Mouse (Mus musculus) thymus, adult 2 months (tissue): ENCODE data around the gene Iqcd. TPM values are rescaled to one million over a fixed set of nuclear protein-coding genes. Genes with fewer than 3 reads are reported as not detected.

Experiments used
- DNase-seq: peaks from one replicate; pipeline ENCODE4 v3.0.0; 2021
- H3K27ac ChIP-seq: fragments of 200-500 bp; 2 replicates; pipeline ENCODE4 v1.5.1; 2012; ENCODE audit warnings: low read length, control low read depth; ENCODE audit not compliant: control insufficient read depth, insufficient read depth
- H3K27me3 ChIP-seq: fragments of 200-500 bp; 2 replicates; pipeline ENCODE4 v1.6.1; 2012; ENCODE audit warnings: mild to moderate bottlenecking, low read length, moderate library complexity, mixed read lengths; ENCODE audit not compliant: control insufficient read depth, insufficient read depth
- H3K36me3 ChIP-seq: fragments of 200-500 bp; 2 replicates; pipeline ENCODE4 v1.6.1; 2012; ENCODE audit warnings: mild to moderate bottlenecking, low read length, moderate library complexity; ENCODE audit not compliant: control insufficient read depth, insufficient read depth
- H3K4me1 ChIP-seq: fragments of 200-500 bp; replicated peaks from 2 replicates; pipeline ENCODE4 v1.6.1; 2012; ENCODE audit warnings: low read length; ENCODE audit not compliant: control insufficient read depth, insufficient read depth
- H3K4me3 ChIP-seq: fragments of 200-500 bp; 2 replicates; pipeline ENCODE4 v1.5.1; 2012; ENCODE audit warnings: mild to moderate bottlenecking, low read length, control low read depth, moderate library complexity; ENCODE audit not compliant: control insufficient read depth, insufficient read depth
- CTCF ChIP-seq: fragments of 200-500 bp; IDR thresholded peaks from 2 replicates; pipeline ENCODE4 v1.5.1; 2012; ENCODE audit warnings: mild to moderate bottlenecking, control low read depth, low read length, moderate library complexity, borderline replicate concordance; ENCODE audit not compliant: control insufficient read depth, poor library complexity, insufficient read depth; ENCODE audit errors: extremely low read depth
- POLR2A ChIP-seq: fragments of 200-500 bp; IDR thresholded peaks from 2 replicates; pipeline ENCODE4 v1.6.1; 2012; ENCODE audit warnings: mild to moderate bottlenecking, low read length, control low read depth, moderate library complexity; ENCODE audit not compliant: control insufficient read depth, poor library complexity, insufficient read depth; ENCODE audit errors: extremely low read depth
- WGBS: fragments of 180-500 bp; shearing (Covaris S2); methylation state at CpG from one replicate; pipeline ENCODE4 v1.1.7; 2018; 5-methylcytosine and 5-hydroxymethylcytosine counted together
- polyA plus RNA-seq: library from polyadenylated mRNA; depleted of rRNA; stranded (reverse); fragments of >200 nt; gene quantifications from 2 replicates; pipeline ENCODE4 v1.2.3, GENCODE M21; 2012

Gene Iqcd
- polyA plus RNA-seq, 1 experiment, result 3.0 TPM

- peaks cover 37% of the 10 kb centered on the region for H3K4me1 ChIP-seq
- 20% methylated on average over 14 of the region's 14 CpGs for WGBS
- H3K4me3 ChIP-seq, result no peak overlapping the region
- peaks cover 42% of the 10 kb centered on the region for H3K36me3 ChIP-seq
- H3K27me3 ChIP-seq, result no peaks in the 10 kb centered on the region
- no peak for DNase-seq
- H3K27ac ChIP-seq, result no peak overlapping the region
- no peak for TF ChIP-seq CTCF
- TF ChIP-seq POLR2A, result no peak
These were observed 30.1 kb upstream of the Iqcd start for GRCm38 (mm10) chr5:120558762-120559161.

GRCm38 (mm10) chr5:120560129-120560615 is 28.6 kb upstream of the Iqcd start:
- WGBS, result 72% methylated on average over 9 of the region's 9 CpGs
- Histone ChIP-seq H3K27me3 (no peaks in the 10 kb centered on the region), H3K4me3 (no peak overlapping the region), H3K36me3 (peaks cover 30% of the 10 kb centered on the region), H3K4me1 (peaks cover 40% of the 10 kb centered on the region), H3K27ac (no peak overlapping the region)
- no peak for TF ChIP-seq POLR2A
- TF ChIP-seq CTCF, result no peak
- no peak for DNase-seq

- Histone ChIP-seq H3K4me3 (no peak overlapping the region), H3K27ac (no peak overlapping the region), H3K27me3 (no peaks in the 10 kb centered on the region), H3K36me3 (peaks cover 26% of the 10 kb centered on the region), H3K4me1 (peaks cover 40% of the 10 kb centered on the region)
- no peak for DNase-seq
- WGBS, result 14% methylated on average over 16 of the region's 16 CpGs
- TF ChIP-seq CTCF (no peak), POLR2A (no peak)
These were observed 28.1 kb upstream of the Iqcd start for GRCm38 (mm10) chr5:120560616-120561311.

GRCm38 (mm10) chr5:120562956-120563913 is 25.6 kb upstream of the Iqcd start:
- no peaks in the 10 kb centered on the region for H3K27me3 ChIP-seq
- H3K36me3 ChIP-seq, result peaks cover 7% of the 10 kb centered on the region; the same call in 1 of the 2 replicates
- no peak for DNase-seq
- 73% methylated on average over 28 of the region's 28 CpGs for WGBS
- TF ChIP-seq CTCF (no peak), POLR2A (no peak)
- H3K27ac ChIP-seq, result peak overlapping the region; percentile 12; the same call in 1 of the 2 replicates
- H3K4me1 ChIP-seq, result peaks cover 44% of the 10 kb centered on the region
- H3K4me3 ChIP-seq, result no peak overlapping the region

- Histone ChIP-seq H3K27ac (no peak overlapping the region), H3K36me3 (0 out of 2 replicates have a peak, but pooled peaks cover 7% of the 10 kb centered on the region), H3K4me3 (no peak overlapping the region), H3K4me1 (peaks cover 39% of the 10 kb centered on the region), H3K27me3 (no peaks in the 10 kb centered on the region)
- DNase-seq, result no peak
- TF ChIP-seq CTCF (no peak), POLR2A (no peak)
- WGBS, result 24% methylated on average over 4 of the region's 4 CpGs
These were observed 24.9 kb upstream of the Iqcd start for GRCm38 (mm10) chr5:120563914-120564311.
